Mouse (Mus musculus): ENCODE results near the gene Elf2.

GRCm38 (mm10) chr3:51358660-51359557 lies 18.4 kb upstream of the Elf2 start:
- TF ChIP-seq NRF1 (IDR thresholded peaks at IDR 0.05; ENCODE audit: low read depth, low read length): peak; percentile 67
- no peak for TF ChIP-seq MAZ (IDR thresholded peaks at IDR 0.05; ENCODE audit: low read depth, low read length)
- no peak for TF ChIP-seq CTCF (conservative IDR thresholded peaks at IDR 0.05 in 1 of 2, IDR thresholded peaks at IDR 0.05 in 1 of 2; ENCODE audit: low read depth in 2 of 2, low read length in 2 of 2)
- no peak for TF ChIP-seq TCF12 (IDR thresholded peaks at IDR 0.05; ENCODE audit: low read depth, low read length)
- no peak for TF ChIP-seq RAD21 (IDR thresholded peaks at IDR 0.05; ENCODE audit: low read depth, low read length)
- peak; percentile 97 for TF ChIP-seq MAFK (IDR thresholded peaks at IDR 0.05; ENCODE audit: insufficient replicate concordance, low read length)
- no peak; the same call in 1 of the 2 replicates for TF ChIP-seq HCFC1 (IDR thresholded peaks at IDR 0.05; ENCODE audit: low read depth, low read length)
- no peak for TF ChIP-seq PAX5 (IDR thresholded peaks at IDR 0.05; ENCODE audit: low read length)
- peak; percentile 42; the same call in 1 of the 2 replicates for TF ChIP-seq POLR2A (IDR thresholded peaks at IDR 0.05; ENCODE audit: low read depth, low read length)
- peak; percentile 100 for TF ChIP-seq TBP (conservative IDR thresholded peaks at IDR 0.05; ENCODE audit: low read depth, low read length)
